Comparison of ENCODE assay signal across 15 mouse cellular contexts in genomic region chr5:146298807-146299519, GRCm38 (mm10).
DNase-seq lines count a peak whose midpoint lies in the region; ATAC-seq and TF ChIP-seq lines count a peak whose summit lies in the region.
"Had no signal": no experiment of that assay in that cellular context is flagged by ENCODE, and none has a peak within 500 bp of the region (broad histone marks: within the 10 kb centered on the region; RNA-seq: fewer than 3 reads in every experiment).

No protein-coding gene starts in this region.

- DNase-seq in forebrain, postnatal 0 days = no peak
- DNase-seq in forebrain, embryonic 11.5 days (ENCODE audit: low spot score) = no peak
- peak; percentile 34 for DNase-seq in kidney, postnatal 0 days (ENCODE audit: low spot score)
- no peak for DNase-seq in kidney, adult 11 months
- peak; percentile 25 for DNase-seq in 416B (ENCODE audit: low read depth)
- no peak for DNase-seq in lung, adult 2 months
- DNase-seq in layer of hippocampus, adult 8-10 months (ENCODE audit: low spot score in 2 of 2) = no peak
- DNase-seq: cerebellum, adult 11-12 months had no signal

- H3K27me3 ChIP-seq in forebrain, postnatal 0 days (ENCODE audit: insufficient read depth, low read length) = no peaks in the 10 kb centered on the region
- no peaks in the 10 kb centered on the region for H3K27me3 ChIP-seq in forebrain, embryonic 11.5 days (ENCODE audit: control insufficient read depth, insufficient read depth, low read length)
- H3K27me3 ChIP-seq in kidney, postnatal 0 days (ENCODE audit: insufficient read depth, low read length) = no peaks in the 10 kb centered on the region
- H3K27me3 ChIP-seq: heart, embryonic 15.5 days; limb, embryonic 12.5 days had no signal

- no peaks in the 10 kb centered on the region for H3K9me3 ChIP-seq in forebrain, postnatal 0 days (ENCODE audit: low read length)
- no peaks in the 10 kb centered on the region for H3K9me3 ChIP-seq in forebrain, embryonic 11.5 days (ENCODE audit: control insufficient read depth, low read length)
- no peaks in the 10 kb centered on the region for H3K9me3 ChIP-seq in kidney, postnatal 0 days (replicated peaks; ENCODE audit: low read length)
- H3K9me3 ChIP-seq: heart, embryonic 15.5 days; limb, embryonic 12.5 days had no signal

- H3K4me2 ChIP-seq in forebrain, postnatal 0 days (ENCODE audit: low read depth) = no peak overlapping the region
- H3K4me2 ChIP-seq in forebrain, embryonic 11.5 days (ENCODE audit: low read depth, low read length, severe bottlenecking) = no peak overlapping the region
- no peak overlapping the region for H3K4me2 ChIP-seq in kidney, postnatal 0 days (ENCODE audit: low read length)
- H3K4me2 ChIP-seq: heart, embryonic 15.5 days; limb, embryonic 12.5 days had no signal

- H3K4me1 ChIP-seq in forebrain, postnatal 0 days (ENCODE audit: insufficient read depth) = no peaks in the 10 kb centered on the region
- H3K4me1 ChIP-seq in forebrain, embryonic 11.5 days (replicated peaks; ENCODE audit: control insufficient read depth, insufficient read depth, low read length) = no peaks in the 10 kb centered on the region
- no peaks in the 10 kb centered on the region for H3K4me1 ChIP-seq in kidney, postnatal 0 days (replicated peaks; ENCODE audit: insufficient read depth, low read length)
- H3K4me1 ChIP-seq in embryonic fibroblast, embryonic 13.5 days (ENCODE audit: control insufficient read depth, insufficient read depth, low read length) = peaks cover 11% of the 10 kb centered on the region; the same call in 1 of the 2 replicates
- peaks cover under 1% of the 10 kb centered on the region for H3K4me1 ChIP-seq in lung, adult 2 months (ENCODE audit: control insufficient read depth, insufficient read depth, low read length)
- H3K4me1 ChIP-seq: heart, embryonic 15.5 days; limb, embryonic 12.5 days had no signal

- TF ChIP-seq CTCF in forebrain, postnatal 0 days (IDR thresholded peaks at IDR 0.05; ENCODE audit: low read depth) = no peak
- no peak for TF ChIP-seq CTCF in kidney, postnatal 0 days (IDR thresholded peaks at IDR 0.05; ENCODE audit: low read depth)
- no peak for TF ChIP-seq CTCF in embryonic fibroblast, embryonic 13.5 days (IDR thresholded peaks at IDR 0.05; ENCODE audit: borderline replicate concordance, insufficient read depth, low read length)
- no peak for TF ChIP-seq CTCF in lung, adult 2 months (IDR thresholded peaks at IDR 0.05; ENCODE audit: insufficient read depth, low read length)

- WGBS in forebrain, postnatal 0 days = 76% methylated on average over 13 of the region's 13 CpGs
- WGBS in forebrain, embryonic 11.5 days = 92% methylated on average over 13 of the region's 13 CpGs
- WGBS in kidney, postnatal 0 days = 76% methylated on average over 13 of the region's 13 CpGs
- WGBS in lung, adult 2 months = 77% methylated on average over 13 of the region's 13 CpGs

- H3K4me3 ChIP-seq in forebrain, postnatal 0 days (ENCODE audit: low read depth, low read length) = no peak overlapping the region
- no peak overlapping the region for H3K4me3 ChIP-seq in forebrain, embryonic 11.5 days (ENCODE audit: low read depth, low read length)
- H3K4me3 ChIP-seq in kidney, postnatal 0 days (replicated peaks; ENCODE audit: low read depth, low read length) = no peak overlapping the region
- H3K4me3 ChIP-seq in embryonic fibroblast, embryonic 13.5 days (ENCODE audit: insufficient read depth, low read length) = no peak overlapping the region
- H3K4me3 ChIP-seq in lung, adult 2 months (replicated peaks; ENCODE audit: extremely low read depth, low read depth, low read length) = no peak overlapping the region
- H3K4me3 ChIP-seq: heart, embryonic 15.5 days; left cerebral cortex, adult 2 months; limb, embryonic 12.5 days had no signal

- peak overlapping the region; percentile 54 for H3K27ac ChIP-seq in forebrain, postnatal 0 days (ENCODE audit: low read depth, low read length)
- H3K27ac ChIP-seq in forebrain, embryonic 11.5 days (ENCODE audit: low read depth, low read length) = no peak overlapping the region
- no peak overlapping the region for H3K27ac ChIP-seq in kidney, postnatal 0 days
- peak overlapping the region; percentile 14; the same call in 1 of the 2 replicates for H3K27ac ChIP-seq in embryonic fibroblast, embryonic 13.5 days (ENCODE audit: insufficient read depth, low read length)
- H3K27ac ChIP-seq: heart, embryonic 15.5 days; left cerebral cortex, adult 2 months; limb, embryonic 12.5 days; macrophage had no signal

- H3K9ac ChIP-seq in forebrain, postnatal 0 days = no peak overlapping the region
- no peak overlapping the region for H3K9ac ChIP-seq in forebrain, embryonic 11.5 days (ENCODE audit: low read length)
- H3K9ac ChIP-seq in kidney, postnatal 0 days (ENCODE audit: low read depth, low read length) = no peak overlapping the region
- H3K9ac ChIP-seq: heart, embryonic 15.5 days; limb, embryonic 12.5 days; liver, postnatal 0 days had no signal

- no peak for TF ChIP-seq POLR2A in embryonic fibroblast, embryonic 13.5 days (IDR thresholded peaks at IDR 0.05; ENCODE audit: low read depth, low read length)
- TF ChIP-seq POLR2A in lung, adult 2 months (IDR thresholded peaks at IDR 0.05; ENCODE audit: borderline replicate concordance, extremely low read depth, low read depth, low read length) = no peak

- ATAC-seq in forebrain, postnatal 0 days = peak; percentile 70
- ATAC-seq in forebrain, embryonic 11.5 days (replicated peaks; ENCODE audit: low FRiP score) = no peak
- ATAC-seq in kidney, postnatal 0 days (replicated peaks; ENCODE audit: low FRiP score, low read depth) = no peak
- ATAC-seq: CD4-positive, CD25-positive, alpha-beta regulatory T cell, adult 4 months; liver, postnatal 0 days had no signal

- H3K36me3 ChIP-seq in forebrain, postnatal 0 days (ENCODE audit: insufficient read depth) = peaks cover 43% of the 10 kb centered on the region
- H3K36me3 ChIP-seq in forebrain, embryonic 11.5 days (ENCODE audit: control insufficient read depth, insufficient read depth, low read length) = no peaks in the 10 kb centered on the region; the same call in 1 of the 2 replicates
- peaks cover 23% of the 10 kb centered on the region for H3K36me3 ChIP-seq in kidney, postnatal 0 days (ENCODE audit: insufficient read depth, low read length)

Comparison
In these comparisons a context has a peak if more than half of its experiments do, and no peak if none do; other contexts are left out.
1. DNase-seq: peak in kidney, postnatal 0 days (single experiment) and 416B (single experiment); none in forebrain, postnatal 0 days (single experiment), forebrain, embryonic 11.5 days (single experiment), kidney, adult 11 months (single experiment), lung, adult 2 months (single experiment) and layer of hippocampus, adult 8-10 months (0 of 2).
2. H3K27ac ChIP-seq: peak in forebrain, postnatal 0 days (single experiment) and embryonic fibroblast, embryonic 13.5 days (single experiment); none in forebrain, embryonic 11.5 days (single experiment) and kidney, postnatal 0 days (single experiment).